Mouse (Mus musculus) stomach, embryonic 14.5 days (tissue): ENCODE data around the gene Shisa5. TPM values are rescaled to one million over a fixed set of nuclear protein-coding genes. Genes with fewer than 3 reads are reported as not detected.

Experiments
- ATAC-seq: fragments of 200-750 bp; cut with Nextera tagmentation; 2 replicates; pipeline ENCODE4 v1.8.0; 2017; ENCODE audit warnings: low read depth, moderate TSS enrichment; ENCODE audit not compliant: insufficient number of reproducible peaks, insufficient read depth, low FRiP score
- H3K27ac ChIP-seq: fragments of 300-500 bp; sonication (generic); 2 replicates; pipeline ENCODE4 v1.5.1; 2014; ENCODE audit warnings: mild to moderate bottlenecking, low read length, moderate library complexity, mixed read lengths
- H3K27me3 ChIP-seq: fragments of 300-500 bp; sonication (generic); 2 replicates; pipeline ENCODE4 v1.6.1; 2014; ENCODE audit warnings: low read length, control low read depth, mixed read lengths; ENCODE audit not compliant: control insufficient read depth, insufficient read depth
- H3K36me3 ChIP-seq: fragments of 300-500 bp; sonication (generic); 2 replicates; pipeline ENCODE4 v1.6.1; 2014; ENCODE audit warnings: mild to moderate bottlenecking, control low read depth, low read length, moderate library complexity, mixed read lengths; ENCODE audit not compliant: control insufficient read depth, insufficient read depth
- H3K4me1 ChIP-seq: fragments of 300-500 bp; sonication (generic); 2 replicates; pipeline ENCODE4 v1.6.1; 2014; ENCODE audit warnings: low read length, control low read depth, mixed read lengths; ENCODE audit not compliant: control insufficient read depth, insufficient read depth
- H3K4me2 ChIP-seq: fragments of 300-500 bp; sonication (generic); replicated peaks from 2 replicates; pipeline ENCODE4 v1.6.1; 2014; ENCODE audit warnings: low read depth, low read length, control low read depth
- H3K4me3 ChIP-seq: fragments of 300-500 bp; sonication (generic); 2 replicates; pipeline ENCODE4 v1.5.1; 2014; ENCODE audit warnings: low read depth, low read length, control low read depth
- H3K9ac ChIP-seq: fragments of 300-500 bp; sonication (generic); replicated peaks from 2 replicates; pipeline ENCODE4 v1.6.1; 2014; ENCODE audit warnings: low read depth, mild to moderate bottlenecking, control low read depth, low read length, moderate library complexity, mixed read lengths
- H3K9me3 ChIP-seq: fragments of 300-500 bp; sonication (generic); 2 replicates; pipeline ENCODE4 v1.6.1; 2016; ENCODE audit warnings: low read depth, low read length, control low read depth; ENCODE audit not compliant: control insufficient read depth
- WGBS: fragments of 180-500 bp; shearing (Covaris S2); extraction: QIAGEN DNeasy Blood & Tissue Kit; methylation state at CpG from one replicate; pipeline ENCODE4 v1.1.7; 2014; 5-methylcytosine and 5-hydroxymethylcytosine counted together
- polyA plus RNA-seq: library from polyadenylated mRNA; unstranded; fragments of >200 nt; fragmentation: Nextera tagmentation; extraction: Ambion mirVana; gene quantifications from 2 replicates; pipeline ENCODE4 v1.2.1, GENCODE M21; 2014

Gene Shisa5
- polyA plus RNA-seq, 1 experiment from 2014 or later, result 75.0 TPM

DNA sequence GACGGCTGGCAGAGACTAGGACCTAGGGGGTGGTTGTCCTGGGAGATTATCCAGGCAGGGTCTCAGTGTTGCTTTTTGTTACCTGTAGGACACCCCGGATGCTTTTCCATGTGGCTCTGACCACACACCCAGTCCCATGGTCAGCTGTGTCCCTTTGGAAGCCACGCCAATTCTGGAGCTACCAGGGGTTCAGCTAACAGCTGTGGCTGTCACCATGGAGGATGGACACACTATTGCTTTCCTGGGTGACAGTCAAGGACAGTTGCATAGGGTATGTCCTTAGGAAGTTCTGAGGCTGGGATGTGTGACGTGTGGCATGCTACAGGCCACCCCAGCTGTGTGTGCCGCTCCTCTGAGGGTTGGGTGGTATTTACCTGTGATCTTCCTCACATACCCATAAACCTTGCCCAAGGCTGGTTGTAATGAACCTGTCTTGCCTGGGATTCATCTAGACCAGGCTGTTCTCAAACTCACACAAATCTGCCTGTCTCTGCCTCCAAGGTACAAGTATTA, 63.6 kb downstream of the Shisa5 start:
- 85% methylated on average over 5 of the region's 5 CpGs for WGBS
- H3K36me3 ChIP-seq, result peaks cover 52% of the 10 kb centered on the region

DNA sequence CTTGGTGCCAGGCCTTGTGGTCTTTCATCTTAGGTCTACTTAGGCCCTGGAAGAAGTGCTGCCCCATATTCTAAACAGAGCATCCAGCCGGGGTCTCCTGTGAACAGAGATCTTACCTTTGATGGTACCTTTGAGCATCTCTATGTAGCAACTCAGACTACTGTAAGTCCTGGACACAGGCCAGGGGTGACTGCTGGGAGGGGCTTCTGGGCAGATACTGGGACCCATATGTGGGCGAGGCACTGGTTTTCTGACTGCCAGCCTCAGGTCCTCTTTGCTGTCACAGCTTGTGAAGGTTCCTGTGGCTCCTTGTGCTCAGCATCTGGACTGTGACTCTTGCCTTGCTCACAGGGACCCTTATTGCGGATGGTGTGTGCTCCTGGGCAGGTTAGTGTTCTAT, 64.2 kb downstream of the Shisa5 start:
- H3K9me3 ChIP-seq, result no peaks in the 10 kb centered on the region
- H3K27me3 ChIP-seq, result no peaks in the 10 kb centered on the region
- H3K9ac ChIP-seq, result no peak overlapping the region
- no peak overlapping the region for H3K27ac ChIP-seq
- H3K4me3 ChIP-seq, result no peak overlapping the region
- no peak for ATAC-seq
- no peak overlapping the region for H3K4me2 ChIP-seq
- peaks cover 30% of the 10 kb centered on the region for H3K4me1 ChIP-seq
- H3K36me3 ChIP-seq, result peaks cover 52% of the 10 kb centered on the region
- WGBS, result 95% methylated on average over 3 of the region's 3 CpGs

More for the DNA sequence above, 63.6 kb downstream of the Shisa5 start:
- H3K27ac ChIP-seq, result no peak overlapping the region
- H3K4me3 ChIP-seq, result no peak overlapping the region
- no peak overlapping the region for H3K9ac ChIP-seq
- H3K9me3 ChIP-seq, result no peaks in the 10 kb centered on the region
- no peaks in the 10 kb centered on the region for H3K27me3 ChIP-seq
- no peak overlapping the region for H3K4me2 ChIP-seq
- ATAC-seq, result no peak
- H3K4me1 ChIP-seq, result peaks cover 36% of the 10 kb centered on the region

DNA sequence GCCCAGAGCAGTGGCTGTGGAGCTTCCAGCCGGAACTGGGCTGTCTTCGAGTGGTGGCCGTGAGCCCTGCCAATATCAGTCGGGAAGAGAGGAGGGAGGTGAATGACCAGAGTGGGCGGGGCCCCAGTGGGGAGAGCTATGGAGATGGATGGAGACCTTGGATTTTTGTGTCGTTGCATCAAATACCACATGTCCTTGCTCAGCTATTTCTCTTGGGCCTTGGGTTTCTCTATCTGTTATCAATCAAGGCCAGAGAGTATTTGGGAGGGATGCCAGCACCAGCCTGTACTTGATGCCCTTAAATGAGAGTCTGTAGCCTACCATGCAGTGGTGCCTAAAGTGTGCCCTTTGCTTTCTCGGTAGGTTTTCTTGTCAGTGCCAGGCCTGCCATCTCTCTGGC, 64.9 kb downstream of the Shisa5 start:
- Histone ChIP-seq H3K36me3 (peaks cover 60% of the 10 kb centered on the region), H3K27me3 (no peaks in the 10 kb centered on the region), H3K9ac (no peak overlapping the region), H3K4me2 (no peak overlapping the region), H3K9me3 (no peaks in the 10 kb centered on the region), H3K4me3 (no peak overlapping the region), H3K4me1 (peaks cover 24% of the 10 kb centered on the region), H3K27ac (no peak overlapping the region)
- 73% methylated on average over 7 of the region's 7 CpGs for WGBS
- ATAC-seq, result no peak

DNA sequence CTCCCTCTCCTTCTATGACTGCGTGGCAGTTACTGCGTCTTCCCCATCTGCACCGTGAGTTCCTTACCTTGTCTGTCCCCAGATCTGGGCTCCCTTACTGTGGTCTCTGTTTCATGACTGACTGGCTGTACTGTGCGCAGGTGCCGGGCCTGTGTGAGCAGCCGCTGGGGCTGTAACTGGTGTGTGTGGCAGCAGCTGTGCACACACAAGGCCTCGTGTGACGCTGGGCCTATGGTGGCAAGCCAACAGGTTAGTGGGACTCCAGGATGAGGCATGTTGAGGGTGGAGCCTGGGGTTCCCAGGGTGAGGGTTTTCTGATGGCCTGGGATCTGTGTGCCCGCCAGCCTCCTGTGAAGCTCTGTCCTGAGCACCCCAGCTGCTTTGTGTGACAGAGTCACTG, 65.7 kb downstream of the Shisa5 start:
- 91% methylated on average over 9 of the region's 9 CpGs for WGBS

DNA sequence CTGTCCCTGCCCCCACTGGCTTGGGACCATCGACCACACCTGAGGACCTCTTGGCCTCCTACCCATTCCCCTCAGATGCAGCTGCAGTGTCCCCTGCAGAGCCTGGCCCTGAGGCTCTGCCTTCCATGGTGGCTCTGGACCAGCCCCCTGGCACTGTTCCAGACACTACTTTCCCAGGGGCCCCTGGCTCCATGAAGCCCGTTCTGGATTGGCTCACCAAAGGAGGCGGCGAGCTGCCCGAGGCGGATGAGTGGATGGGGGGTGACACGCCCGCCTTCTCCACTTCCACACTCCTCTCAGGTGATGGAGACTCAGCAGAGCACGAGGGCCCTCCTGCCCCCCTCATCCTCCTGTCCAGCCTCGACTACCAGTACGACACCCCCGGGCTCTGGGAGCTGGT, 66.6 kb downstream of the Shisa5 start:
- Histone ChIP-seq H3K9me3 (no peaks in the 10 kb centered on the region), H3K27ac (no peak overlapping the region), H3K36me3 (peaks cover 67% of the 10 kb centered on the region), H3K4me3 (no peak overlapping the region), H3K4me2 (no peak overlapping the region), H3K9ac (no peak overlapping the region), H3K27me3 (no peaks in the 10 kb centered on the region), H3K4me1 (peaks cover 6% of the 10 kb centered on the region; the same call in 1 of the 2 replicates)
- 80% methylated on average over 12 of the region's 12 CpGs for WGBS
- ATAC-seq, result no peak

More for the DNA sequence above, 65.7 kb downstream of the Shisa5 start:
- no peaks in the 10 kb centered on the region for H3K9me3 ChIP-seq
- H3K27me3 ChIP-seq, result no peaks in the 10 kb centered on the region
- H3K4me2 ChIP-seq, result no peak overlapping the region
- H3K36me3 ChIP-seq, result peaks cover 68% of the 10 kb centered on the region
- no peak for ATAC-seq
- peaks cover 15% of the 10 kb centered on the region; the same call in 1 of the 2 replicates for H3K4me1 ChIP-seq
- no peak overlapping the region for H3K4me3 ChIP-seq
- no peak overlapping the region for H3K9ac ChIP-seq
- no peak overlapping the region for H3K27ac ChIP-seq

DNA sequence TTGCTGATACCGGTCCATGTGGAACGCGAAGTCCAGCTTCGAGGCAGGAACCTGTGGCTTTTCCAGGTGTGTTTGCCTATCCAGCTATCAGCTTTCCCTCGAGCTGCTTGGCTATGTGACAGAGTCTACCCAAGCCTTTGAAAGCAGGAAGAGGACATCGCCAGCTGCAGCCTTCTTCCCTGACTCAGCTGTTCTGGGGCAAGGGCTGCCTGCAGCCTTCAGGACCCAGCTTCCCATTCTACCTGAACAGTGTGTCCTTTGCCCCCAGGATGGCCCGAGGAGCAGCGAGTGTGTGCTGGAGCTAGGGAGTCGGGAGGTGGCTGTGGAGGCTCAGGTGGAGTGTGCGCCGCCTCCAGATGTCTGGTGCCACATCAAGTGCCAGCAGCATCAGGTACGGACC, 67.3 kb downstream of the Shisa5 start:
- H3K4me2 ChIP-seq, result no peak overlapping the region
- no peaks in the 10 kb centered on the region for H3K9me3 ChIP-seq
- no peak overlapping the region for H3K9ac ChIP-seq
- WGBS, result 94% methylated on average over 12 of the region's 12 CpGs
- H3K27ac ChIP-seq, result no peak overlapping the region
- ATAC-seq, result no peak
- peaks cover 69% of the 10 kb centered on the region for H3K36me3 ChIP-seq
- 0 out of 2 replicates have a peak, but pooled peaks cover 4% of the 10 kb centered on the region for H3K4me1 ChIP-seq
- no peak overlapping the region for H3K4me3 ChIP-seq
- H3K27me3 ChIP-seq, result no peaks in the 10 kb centered on the region

DNA sequence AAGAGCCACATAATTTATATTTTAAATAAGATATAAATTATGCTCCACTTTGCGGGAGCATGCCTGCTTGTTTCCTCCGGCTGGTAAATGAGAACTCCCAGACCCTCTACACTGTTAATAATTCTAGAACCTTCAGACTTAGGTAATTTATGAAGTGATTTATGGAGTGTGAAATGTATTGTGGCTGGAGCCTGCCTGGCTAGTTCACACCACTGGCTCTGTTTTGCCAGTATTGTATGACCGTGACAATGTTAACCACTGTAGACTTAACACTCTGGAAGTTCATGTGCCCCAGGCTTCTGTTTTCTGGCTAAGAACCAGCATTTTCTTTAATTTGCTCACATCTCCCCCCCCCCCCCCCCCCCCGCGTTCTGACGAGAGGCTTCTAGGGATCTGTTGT, 69.0 kb downstream of the Shisa5 start:
- no peak for ATAC-seq
- Histone ChIP-seq H3K9ac (no peak overlapping the region), H3K36me3 (peaks cover 77% of the 10 kb centered on the region), H3K27me3 (no peaks in the 10 kb centered on the region), H3K4me2 (no peak overlapping the region), H3K9me3 (no peaks in the 10 kb centered on the region), H3K4me3 (no peak overlapping the region), H3K27ac (no peak overlapping the region), H3K4me1 (0 out of 2 replicates have a peak, but pooled peaks cover 4% of the 10 kb centered on the region)
- 57% methylated on average over 6 of the region's 6 CpGs for WGBS

Other genes with a start within 250 kb of the Shisa5 start
- 11.9 and 15.3 TPM in 2 replicates for gene Nckipsd, start 230.2 kb upstream of the Shisa5 start, polyA plus RNA-seq
- gene Celsr3, start 212.2 kb upstream of the Shisa5 start, polyA plus RNA-seq, result 1.3 and 1.8 TPM in 2 replicates
- 17.8 and 19.1 TPM in 2 replicates for gene Slc26a6, start 185.3 kb upstream of the Shisa5 start, polyA plus RNA-seq
- not detected in 2 replicates for gene Tmem89, start 123.9 kb upstream of the Shisa5 start, polyA plus RNA-seq
- gene Uqcrc1, start 101.9 kb upstream of the Shisa5 start, polyA plus RNA-seq, result 456 and 466 TPM in 2 replicates
- 4.1 and 4.5 TPM in 2 replicates for gene Col7a1, start 85.0 kb upstream of the Shisa5 start, polyA plus RNA-seq
- 0.45 TPM in 1 of 2 replicates, not detected in the other for gene Ucn2, start 52.6 kb upstream of the Shisa5 start, polyA plus RNA-seq
- 7.9 and 8.5 TPM in 2 replicates for gene Pfkfb4, start 46.8 kb upstream of the Shisa5 start, polyA plus RNA-seq
- 11.6 and 12.2 TPM in 2 replicates for gene Trex1, start 21.2 kb downstream of the Shisa5 start, polyA plus RNA-seq
- gene Atrip, start 35.6 kb downstream of the Shisa5 start, polyA plus RNA-seq, result 27.2 and 29.3 TPM in 2 replicates
- 12.9 and 13.1 TPM in 2 replicates for gene Ccdc51, start 43.9 kb downstream of the Shisa5 start, polyA plus RNA-seq
- gene Tma7, start 44.0 kb downstream of the Shisa5 start, polyA plus RNA-seq, result 633 and 676 TPM in 2 replicates
- 15.8 and 17.5 TPM in 2 replicates for gene Plxnb1, start 56.8 kb downstream of the Shisa5 start, polyA plus RNA-seq
- gene Fbxw21, start 123.5 kb downstream of the Shisa5 start, polyA plus RNA-seq, result not detected in 2 replicates
- gene Fbxw13, start 157.4 kb downstream of the Shisa5 start, polyA plus RNA-seq, result not detected in 2 replicates
- not detected in 2 replicates for gene Fbxw20, start 196.2 kb downstream of the Shisa5 start, polyA plus RNA-seq
- gene Fbxw14, start 249.1 kb downstream of the Shisa5 start, polyA plus RNA-seq, result not detected in 2 replicates